Mouse (Mus musculus) heart, embryonic 14.5 days (tissue): ENCODE measurements around the gene Gclm. TPM values are rescaled to one million over a fixed set of nuclear protein-coding genes. Genes with fewer than 3 reads are reported as not detected.
"Not testable (repeated sequence)": the region's sequence is repeated elsewhere in the genome, so short reads cannot be mapped to it uniquely, and the experiment has no call there.

Experiments used
- ATAC-seq: fragments of 200-750 bp; cut with Nextera tagmentation; 2 replicates; pipeline ENCODE4 v1.8.0; 2017; ENCODE audit warnings: low read depth, moderate TSS enrichment; ENCODE audit not compliant: insufficient number of reproducible peaks, insufficient read depth, low FRiP score
- H3K27ac ChIP-seq, 2 experiments: fragments of 200-500 bp in 1 of 2; fragments of 300-500 bp in 1 of 2; sonication (generic) in 1 of 2; replicated peaks in 1 of 2; 2 replicates each; pipeline ENCODE4 v1.5.1; 2012 to 2014; ENCODE audit warnings: low read depth in 2 of 2, low read length in 2 of 2, control low read depth in 1 of 2, mild to moderate bottlenecking in 1 of 2, mixed read lengths in 1 of 2; ENCODE audit not compliant: control insufficient read depth in 1 of 2, insufficient read depth in 1 of 2
- H3K27me3 ChIP-seq: fragments of 300-500 bp; sonication (generic); 2 replicates; pipeline ENCODE4 v1.6.1; 2014; ENCODE audit warnings: mild to moderate bottlenecking, low read length, control low read depth; ENCODE audit not compliant: control insufficient read depth, insufficient read depth
- H3K36me3 ChIP-seq: fragments of 300-500 bp; sonication (generic); 2 replicates; pipeline ENCODE4 v1.6.1; 2014; ENCODE audit warnings: mild to moderate bottlenecking, control low read depth, low read length, mixed read lengths; ENCODE audit not compliant: control insufficient read depth, insufficient read depth
- H3K4me1 ChIP-seq, 2 experiments: fragments of 200-500 bp in 1 of 2; fragments of 300-500 bp in 1 of 2; sonication (generic) in 1 of 2; 2 replicates each; pipeline ENCODE4 v1.6.1; 2012 to 2014; ENCODE audit warnings: low read length in 2 of 2, control low read depth in 1 of 2, mixed read lengths in 1 of 2; ENCODE audit not compliant: control insufficient read depth in 2 of 2, insufficient read depth in 2 of 2
- H3K4me2 ChIP-seq: fragments of 300-500 bp; sonication (generic); 2 replicates; pipeline ENCODE4 v1.6.1; 2014; ENCODE audit warnings: mild to moderate bottlenecking, low read length
- H3K4me3 ChIP-seq, 2 experiments: fragments of 200-500 bp in 1 of 2; fragments of 300-500 bp in 1 of 2; sonication (generic) in 1 of 2; 2 replicates each; pipeline ENCODE4 v1.5.1; 2012 to 2014; ENCODE audit warnings: low read length in 2 of 2, mild to moderate bottlenecking in 2 of 2, control low read depth in 1 of 2, low read depth in 1 of 2, moderate library complexity in 1 of 2; ENCODE audit not compliant: control insufficient read depth in 1 of 2, insufficient read depth in 1 of 2
- H3K9ac ChIP-seq: fragments of 300-500 bp; sonication (generic); 2 replicates; pipeline ENCODE4 v1.6.1; 2014; ENCODE audit warnings: mild to moderate bottlenecking, low read length
- H3K9me3 ChIP-seq: fragments of 300-500 bp; sonication (generic); 2 replicates; pipeline ENCODE4 v1.6.1; 2016; ENCODE audit warnings: low read length, control low read depth; ENCODE audit not compliant: control insufficient read depth
- WGBS: fragments of 180-500 bp; shearing (Covaris S2); extraction: QIAGEN DNeasy Blood & Tissue Kit; methylation state at CpG from one replicate; pipeline ENCODE4 v1.1.7; 2014; 5-methylcytosine and 5-hydroxymethylcytosine counted together
- polyA plus RNA-seq: library from polyadenylated mRNA; unstranded; fragments of >200 nt; fragmentation: Nextera tagmentation; extraction: Ambion mirVana; gene quantifications from 2 replicates; pipeline ENCODE4 v1.2.1, GENCODE M21; 2014

The Gclm gene
- polyA plus RNA-seq, 1 experiment from 2014 or later, result 69.3 TPM

DNA sequence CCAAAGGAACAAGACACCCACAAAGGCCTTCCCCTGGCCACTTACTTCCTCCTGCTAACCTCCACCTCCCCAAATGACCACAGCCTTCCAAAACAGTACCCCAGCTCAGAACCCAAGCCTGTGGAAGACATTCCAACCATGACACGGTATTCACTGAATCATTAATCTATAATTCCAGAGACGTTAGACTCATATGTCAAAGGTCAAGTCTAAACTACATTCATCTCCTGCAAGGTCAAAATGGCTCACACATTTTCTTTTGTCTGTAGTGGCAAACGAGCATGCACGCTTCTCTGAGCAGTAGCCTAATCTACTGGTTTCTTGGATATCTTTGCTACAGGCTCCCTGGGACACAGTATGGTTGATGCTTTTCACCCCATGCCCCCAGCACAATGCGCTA is 34.9 kb upstream of the Gclm start:
- Histone ChIP-seq H3K27me3 (no peaks in the 10 kb centered on the region), H3K9ac (no peak overlapping the region), H3K27ac (no peak overlapping the region), H3K4me3 (no peak overlapping the region), H3K36me3 (no peaks in the 10 kb centered on the region), H3K4me1 (0 out of 4 replicates have a peak, but pooled peaks cover 0 to 2% of the 10 kb centered on the region in 2 experiments), H3K9me3 (no peaks in the 10 kb centered on the region), H3K4me2 (no peak overlapping the region)
- WGBS, result 82% methylated on average over 5 of the region's 5 CpGs
- ATAC-seq, result no peak

DNA sequence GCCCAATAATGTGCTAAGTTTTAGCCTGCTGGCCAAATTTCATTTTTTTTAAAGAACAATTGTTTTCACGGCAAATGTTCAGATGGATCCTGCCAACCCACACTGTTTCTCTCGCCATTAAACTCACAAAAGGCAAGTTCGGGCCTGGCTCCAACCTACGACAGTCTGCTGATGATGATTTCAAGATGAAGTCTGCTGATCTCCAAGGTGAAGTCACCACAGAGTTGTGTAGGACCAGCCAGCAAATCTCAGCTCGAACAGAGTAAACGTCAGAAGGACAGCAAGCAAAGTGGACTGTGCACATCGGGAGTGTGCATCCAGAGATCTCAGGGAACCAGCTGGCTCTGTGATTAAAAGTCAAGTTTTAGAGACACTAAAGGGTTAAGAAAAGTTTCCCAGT is 34.5 kb upstream of the Gclm start:
- Histone ChIP-seq H3K4me1 (0 out of 4 replicates have a peak, but pooled peaks cover 0 to 2% of the 10 kb centered on the region in 2 experiments), H3K4me2 (no peak overlapping the region), H3K27me3 (no peaks in the 10 kb centered on the region), H3K9ac (no peak overlapping the region), H3K4me3 (no peak overlapping the region), H3K36me3 (no peaks in the 10 kb centered on the region), H3K9me3 (no peaks in the 10 kb centered on the region), H3K27ac (no peak overlapping the region)
- ATAC-seq, result no peak
- WGBS, result 89% methylated on average over 7 of the region's 7 CpGs

DNA sequence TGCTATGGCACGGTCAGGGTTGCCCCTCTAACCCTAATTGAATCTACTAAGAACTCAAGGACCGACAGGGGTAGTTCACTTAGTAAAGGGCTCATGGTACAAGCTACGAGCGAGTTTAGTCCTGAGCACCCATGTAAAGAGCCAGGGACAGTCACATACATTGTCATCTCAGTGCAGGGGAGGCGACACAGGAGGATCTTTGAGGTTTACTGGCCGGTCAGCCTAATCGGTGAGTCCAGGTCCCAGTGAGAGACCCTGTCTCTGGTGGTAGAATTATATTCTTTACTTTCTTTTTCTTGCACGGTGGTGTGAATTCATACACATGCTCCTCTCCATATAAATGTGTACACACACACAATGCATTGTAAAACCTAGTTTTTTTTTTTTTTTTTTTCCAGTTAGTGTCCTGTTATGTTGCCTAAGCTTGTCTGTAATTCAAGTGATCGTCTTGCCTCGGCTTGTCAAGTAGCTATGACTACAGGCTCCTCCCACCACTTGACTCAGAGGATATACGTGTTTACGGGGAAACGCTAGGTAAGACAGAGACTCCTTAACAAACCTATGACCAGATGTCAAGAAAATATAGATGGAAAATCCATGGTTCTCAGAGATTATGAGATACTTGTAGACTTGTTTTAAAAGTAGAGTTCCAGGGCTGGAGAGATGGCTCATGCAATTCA is 33.8 kb upstream of the Gclm start:
- Histone ChIP-seq H3K36me3 (no peaks in the 10 kb centered on the region), H3K27me3 (no peaks in the 10 kb centered on the region), H3K4me3 (no peak overlapping the region), H3K4me2 (no peak overlapping the region), H3K9ac (no peak overlapping the region), H3K27ac (no peak overlapping the region), H3K9me3 (no peaks in the 10 kb centered on the region), H3K4me1 (0 out of 4 replicates have a peak, but pooled peaks cover 0 to 2% of the 10 kb centered on the region in 2 experiments)
- no peak for ATAC-seq
- WGBS, result 66% methylated on average over 13 of the region's 13 CpGs

DNA sequence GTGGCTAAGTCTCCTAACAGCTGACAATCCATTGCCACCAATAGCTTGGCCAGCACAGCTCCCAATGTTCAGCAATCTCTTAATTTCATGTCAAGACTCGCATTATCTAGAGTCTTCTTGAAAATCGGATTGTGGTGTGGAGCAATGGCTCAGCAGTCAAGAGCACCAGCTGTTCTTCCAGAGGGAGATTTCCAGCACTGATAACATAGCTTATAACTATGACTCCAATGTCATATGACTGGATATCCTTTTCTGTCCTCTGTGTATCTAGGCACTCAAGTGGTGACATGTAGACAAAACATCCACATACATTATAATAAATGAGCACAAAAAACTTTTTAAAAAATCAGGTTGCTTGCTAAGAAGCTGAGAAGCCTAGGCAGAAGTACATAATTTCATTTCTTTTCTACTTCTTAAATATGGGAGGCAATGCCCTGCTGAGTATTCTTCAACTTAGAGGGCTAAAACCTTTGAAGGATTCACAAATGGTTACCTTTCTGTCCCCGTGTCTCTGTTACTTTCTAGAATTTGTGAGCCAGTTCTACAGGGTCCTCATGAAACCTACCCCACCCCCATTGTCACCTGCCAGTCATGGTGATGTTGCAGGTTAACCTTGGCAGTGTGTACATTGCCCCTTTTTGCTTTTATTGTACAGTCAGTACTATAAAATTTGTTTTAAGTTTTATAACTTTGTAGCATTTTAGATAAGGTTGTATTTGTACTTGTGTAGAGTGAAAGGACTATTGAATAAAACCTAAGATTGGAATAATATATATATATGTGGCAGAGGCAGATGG is 23.9 kb upstream of the Gclm start:
- no peaks in the 10 kb centered on the region for H3K27me3 ChIP-seq
- no peak overlapping the region for H3K9ac ChIP-seq
- 0 out of 4 replicates have a peak, but pooled peaks cover 0 to under 1% of the 10 kb centered on the region in 2 experiments for H3K4me1 ChIP-seq
- H3K4me2 ChIP-seq, result no peak overlapping the region
- H3K4me3 ChIP-seq, result no peak overlapping the region
- 80% methylated on average over 3 of the region's 3 CpGs for WGBS
- no peaks in the 10 kb centered on the region for H3K9me3 ChIP-seq
- ATAC-seq, result no peak
- H3K36me3 ChIP-seq, result no peaks in the 10 kb centered on the region
- no peak overlapping the region for H3K27ac ChIP-seq

DNA sequence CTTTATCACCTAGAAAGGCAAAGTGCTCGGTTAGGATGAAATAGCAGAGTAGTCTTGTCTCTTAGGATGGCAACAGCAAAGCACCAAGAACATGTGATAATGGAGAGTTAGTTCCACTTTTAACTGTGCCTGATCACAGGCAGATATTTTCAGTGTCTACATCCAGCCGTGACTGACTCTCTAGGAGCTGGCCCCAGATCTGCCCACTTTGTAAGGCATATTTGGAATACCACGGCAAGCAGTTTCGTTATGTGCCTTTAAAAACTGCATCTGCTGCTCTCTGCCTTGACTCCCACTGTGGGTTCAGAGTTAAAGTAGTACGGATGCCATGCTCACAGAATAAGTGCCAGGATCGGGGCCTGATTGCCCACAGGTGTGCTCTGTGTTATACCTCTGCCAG is 18.4 kb upstream of the Gclm start:
- not testable (repeated sequence) for H3K4me3 ChIP-seq, H3K9ac ChIP-seq, H3K4me1 ChIP-seq, H3K27ac ChIP-seq, ATAC-seq, H3K36me3 ChIP-seq, H3K27me3 ChIP-seq, H3K9me3 ChIP-seq
- WGBS, result 22% methylated on average over 6 of the region's 6 CpGs
- peak overlapping the region; percentile 44 for H3K4me2 ChIP-seq

DNA sequence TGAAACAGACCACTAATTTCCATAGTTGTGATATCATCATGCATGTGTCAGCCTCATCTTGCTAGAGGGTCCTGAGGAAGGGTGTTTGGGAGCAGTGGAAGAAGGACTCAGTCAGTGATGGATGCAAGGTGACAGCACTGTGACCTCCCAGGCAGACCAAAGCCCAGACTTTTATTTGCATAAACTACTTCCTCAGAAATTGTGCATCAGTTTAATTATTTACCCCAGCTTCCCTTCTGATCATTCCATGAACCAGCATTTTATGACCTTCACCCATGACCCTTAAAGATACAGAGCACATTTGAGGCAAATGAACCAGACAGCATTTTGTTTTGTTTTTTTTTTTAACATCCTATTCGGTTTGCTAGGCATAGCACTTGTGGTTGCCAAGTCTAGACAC is 9.6 kb upstream of the Gclm start:
- Histone ChIP-seq H3K9ac (no peak overlapping the region), H3K4me2 (no peak overlapping the region), H3K4me3 (no peak overlapping the region), H3K36me3 (no peaks in the 10 kb centered on the region), H3K27me3 (no peaks in the 10 kb centered on the region), H3K27ac (no peak overlapping the region), H3K9me3 (no peaks in the 10 kb centered on the region), H3K4me1 (no peaks in the 10 kb centered on the region)
- WGBS, result 50% methylated on average over 1 of the region's 1 CpGs
- ATAC-seq, result no peak

DNA sequence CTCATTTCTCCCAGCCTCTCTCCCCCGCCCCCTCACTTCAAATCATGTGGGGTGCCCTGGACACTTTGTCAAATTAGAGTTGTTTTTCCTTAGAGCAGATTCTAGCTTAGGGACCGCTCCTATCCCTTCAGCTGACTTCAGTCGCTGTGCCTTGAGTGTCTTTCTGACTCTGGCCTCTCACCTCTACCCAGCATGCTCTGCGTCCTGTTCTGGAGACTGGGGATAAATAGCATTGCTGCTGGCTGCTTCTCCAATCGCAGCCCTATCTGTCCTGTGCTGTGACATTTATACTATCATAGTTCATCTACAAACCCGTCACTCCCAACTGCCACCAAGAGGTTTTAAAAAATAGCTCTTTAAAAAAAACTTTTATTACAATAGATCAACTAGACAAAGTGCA is 2.5 kb upstream of the Gclm start:
- 45% methylated on average over 6 of the region's 6 CpGs for WGBS

More for the DNA sequence above, 2.5 kb upstream of the Gclm start:
- Histone ChIP-seq H3K4me2 (no peak overlapping the region), H3K9ac (no peak overlapping the region), H3K27me3 (no peaks in the 10 kb centered on the region), H3K9me3 (no peaks in the 10 kb centered on the region), H3K27ac (no peak overlapping the region), H3K4me1 (peaks cover 2 to 16% of the 10 kb centered on the region in 2 experiments), H3K36me3 (no peaks in the 10 kb centered on the region), H3K4me3 (no peak overlapping the region)
- ATAC-seq, result no peak
